Mouse (Mus musculus) embryonic fibroblast, embryonic 13.5 days (primary cell): ENCODE data around the gene Wnt10b.

Source experiments
- CTCF ChIP-seq: IDR thresholded peaks from 2 replicates; pipeline ENCODE4 v1.5.1; 2011; ENCODE audit warnings: mild to moderate bottlenecking, control low read depth, low read length, moderate library complexity, borderline replicate concordance; ENCODE audit not compliant: insufficient read depth
- POLR2A ChIP-seq: IDR thresholded peaks from 2 replicates; pipeline ENCODE4 v1.6.1; 2011; ENCODE audit warnings: low read depth, mild to moderate bottlenecking, control low read depth, low read length, moderate library complexity

GRCm38 (mm10) chr15:98785744-98786143 lies 7.8 kb upstream of the Wnt10b start:
- TF ChIP-seq CTCF (peak; percentile 31; the same call in 1 of the 2 replicates), POLR2A (no peak)
